Mouse (Mus musculus): Measurements from ENCODE around the gene Gpat2.

GRCm38 (mm10) chr2:127391323-127391722, 33.7 kb upstream of the Gpat2 start:
- TF ChIP-seq POLR2A (IDR thresholded peaks at IDR 0.05; ENCODE audit: borderline replicate concordance, low read depth, low read length) = no peak
- no peak for TF ChIP-seq CTCF (IDR thresholded peaks at IDR 0.05; ENCODE audit: low read depth, low read length)
